Mouse (Mus musculus): ENCODE measurements around the gene Mfsd4b5.
"Not testable (repeated sequence)": the region's sequence is repeated elsewhere in the genome, so short reads cannot be mapped to it uniquely, and the experiment has no call there.

Gene Mfsd4b5

DNA sequence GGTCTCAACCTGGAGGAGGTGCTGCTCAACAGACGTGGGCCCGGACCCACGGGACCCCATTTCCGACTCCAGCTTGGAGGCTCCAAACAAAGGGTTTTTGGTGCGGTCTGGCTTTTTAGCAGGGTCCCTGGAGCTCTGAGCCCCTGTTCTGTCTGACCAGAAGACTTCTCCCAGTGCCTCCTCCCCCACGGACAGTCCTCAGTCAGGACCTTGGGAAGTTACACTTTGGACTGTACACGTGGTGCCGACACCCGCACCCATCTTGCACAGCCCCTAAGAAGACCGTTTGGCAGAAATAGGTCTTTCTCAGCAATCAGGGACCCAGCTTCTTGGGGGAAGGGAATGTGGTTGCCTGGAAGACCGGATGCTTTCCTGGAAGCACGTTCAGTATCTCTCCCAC is at the start of gene Mfsd4b5:
Gene Mfsd4b5 (minus strand): TSS at position 181 of the 400 bp plus-strand sequence.
- DNase-seq (ENCODE audit: low spot score), result no peak

DNA sequence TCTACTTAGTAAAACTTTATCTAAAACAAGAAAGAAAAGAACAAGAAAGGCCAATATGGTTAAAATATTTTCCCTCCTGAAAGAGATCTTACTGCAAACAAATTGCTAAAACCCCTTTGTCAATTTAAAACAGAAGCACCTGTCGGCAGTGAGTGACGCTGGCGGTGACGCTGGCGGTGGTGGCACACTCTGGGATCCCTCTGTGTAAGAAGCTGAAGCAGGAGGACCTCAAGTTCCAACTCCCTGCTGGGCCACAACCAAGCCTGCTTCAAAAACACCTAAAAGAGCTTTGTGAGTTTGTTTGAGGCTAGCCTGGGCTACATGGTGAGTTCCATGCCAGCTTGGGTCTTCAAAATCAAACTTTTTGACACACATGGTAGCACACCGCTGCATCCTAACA is 48.5 kb upstream of the Mfsd4b5 start:
- DNase-seq (ENCODE audit: low spot score), result no peak

DNA sequence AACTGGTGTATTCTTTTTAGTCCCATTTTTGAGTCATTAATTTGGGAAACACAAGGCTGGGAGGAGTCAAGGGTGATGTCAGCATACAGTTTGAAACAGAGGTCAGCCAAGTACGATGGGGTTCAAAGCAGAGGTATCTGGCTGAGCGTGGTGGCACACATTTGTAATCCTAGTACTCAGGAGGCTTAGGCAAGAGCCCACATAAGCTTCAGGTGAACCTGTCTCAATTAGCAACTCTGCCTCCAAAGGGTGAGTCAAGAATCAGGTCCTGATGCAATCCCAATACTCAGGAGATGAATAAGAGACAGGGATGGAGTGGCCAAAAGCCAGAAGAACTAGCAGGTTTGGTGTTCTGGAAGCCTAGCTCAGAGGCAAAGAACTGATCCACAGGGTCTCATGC is 46.5 kb upstream of the Mfsd4b5 start:
- DNase-seq (ENCODE audit: low spot score), result no peak

DNA sequence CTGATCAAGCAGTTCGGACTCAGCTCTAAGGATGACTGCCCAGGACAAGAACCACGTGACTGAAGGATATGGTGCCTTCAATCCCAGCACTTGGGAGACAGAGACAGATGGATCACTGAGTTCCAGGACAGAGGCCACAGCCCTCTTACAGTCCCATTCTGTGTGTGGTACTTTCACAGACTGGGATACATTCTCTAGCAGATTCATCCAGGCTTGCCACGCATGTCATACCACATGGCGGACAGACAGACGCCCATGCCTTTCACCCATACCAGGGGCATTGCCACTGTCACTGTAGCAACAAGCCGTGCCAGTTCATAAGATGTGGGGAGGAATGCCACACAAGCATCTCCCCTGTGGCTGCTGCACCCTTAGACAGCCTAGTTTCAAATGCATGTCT is 44.3 kb upstream of the Mfsd4b5 start:
- DNase-seq (ENCODE audit: low spot score), result no peak

DNA sequence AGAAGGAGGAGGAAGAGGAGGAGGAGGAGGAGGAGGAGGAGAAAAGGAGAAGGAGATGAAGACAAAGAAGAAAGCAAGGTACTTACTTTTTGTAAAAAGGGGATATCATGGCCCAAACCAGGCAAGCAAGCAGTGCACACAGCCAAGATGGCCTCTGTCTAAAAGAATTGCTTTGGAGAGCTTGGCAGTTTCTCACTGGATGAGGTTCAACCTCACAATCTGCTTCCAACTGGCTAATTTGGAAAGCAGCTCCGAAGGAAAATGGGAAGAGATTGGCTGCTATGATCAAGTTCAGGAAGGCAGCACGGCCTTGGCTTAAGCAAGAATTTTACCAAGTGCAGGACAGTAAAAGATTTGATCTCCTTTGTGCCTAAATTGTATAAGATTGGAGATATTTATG is 43.2 kb upstream of the Mfsd4b5 start:
- no peak for DNase-seq (ENCODE audit: low spot score)

DNA sequence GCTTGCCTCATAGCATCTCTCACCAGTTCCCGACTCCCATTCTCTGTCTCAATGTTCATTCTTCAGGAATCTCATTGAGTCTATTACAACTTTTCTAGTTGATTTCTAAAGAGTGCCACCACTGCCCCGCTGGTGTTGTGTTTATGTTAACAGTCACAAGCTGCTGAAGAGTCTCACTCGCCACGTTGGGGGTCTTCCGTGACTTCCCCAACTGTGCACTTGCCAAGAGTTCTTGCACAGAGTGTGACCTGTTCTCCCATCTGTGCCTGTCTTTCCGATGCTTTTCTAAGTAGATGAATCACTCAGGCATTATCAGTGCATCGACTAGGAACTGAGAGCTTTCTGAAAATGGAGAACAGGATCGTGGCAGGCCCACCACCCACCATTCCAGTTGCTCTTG is 41.6 kb upstream of the Mfsd4b5 start:
- no peak for DNase-seq (ENCODE audit: low spot score)

DNA sequence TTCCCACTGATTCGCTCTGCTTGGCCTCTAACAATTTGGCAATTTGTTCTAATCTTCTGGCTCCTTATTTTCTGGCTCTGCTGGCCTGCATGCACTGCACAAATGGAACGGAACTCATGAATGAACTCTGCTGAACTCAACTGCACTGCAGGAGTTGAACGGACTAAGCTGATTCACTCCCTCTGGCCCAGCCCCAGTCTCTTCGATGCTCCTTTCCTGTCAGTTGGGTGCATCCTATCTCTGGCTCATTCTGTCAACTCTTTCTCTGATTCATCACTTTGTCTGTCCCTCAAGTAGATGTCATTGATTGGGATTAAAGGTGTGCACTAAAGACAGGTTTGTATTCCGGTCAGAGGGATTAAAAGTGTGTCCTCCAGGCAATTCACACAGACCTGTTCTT is 40.1 kb upstream of the Mfsd4b5 start:
- DNase-seq (ENCODE audit: low spot score), result no peak

DNA sequence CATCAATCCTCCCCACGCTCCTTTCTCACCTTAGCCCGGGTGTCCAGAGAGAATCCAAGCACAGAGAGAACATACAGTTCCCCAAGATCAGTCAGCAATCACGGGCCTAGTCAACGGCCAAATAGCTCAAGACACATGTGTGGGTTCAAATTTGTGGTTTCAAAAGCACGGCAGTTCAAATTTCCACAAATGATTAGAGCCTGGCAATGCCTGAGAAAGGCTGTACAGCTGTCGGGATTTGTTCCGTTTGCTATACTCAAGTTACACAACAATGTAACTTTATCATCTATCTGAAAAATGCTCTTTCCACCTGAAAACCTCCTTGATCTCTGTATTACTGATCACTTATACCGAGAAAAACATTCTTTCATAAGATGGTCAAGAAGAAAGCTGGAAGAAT is 39.1 kb upstream of the Mfsd4b5 start:
- DNase-seq (ENCODE audit: low spot score), result no peak

DNA sequence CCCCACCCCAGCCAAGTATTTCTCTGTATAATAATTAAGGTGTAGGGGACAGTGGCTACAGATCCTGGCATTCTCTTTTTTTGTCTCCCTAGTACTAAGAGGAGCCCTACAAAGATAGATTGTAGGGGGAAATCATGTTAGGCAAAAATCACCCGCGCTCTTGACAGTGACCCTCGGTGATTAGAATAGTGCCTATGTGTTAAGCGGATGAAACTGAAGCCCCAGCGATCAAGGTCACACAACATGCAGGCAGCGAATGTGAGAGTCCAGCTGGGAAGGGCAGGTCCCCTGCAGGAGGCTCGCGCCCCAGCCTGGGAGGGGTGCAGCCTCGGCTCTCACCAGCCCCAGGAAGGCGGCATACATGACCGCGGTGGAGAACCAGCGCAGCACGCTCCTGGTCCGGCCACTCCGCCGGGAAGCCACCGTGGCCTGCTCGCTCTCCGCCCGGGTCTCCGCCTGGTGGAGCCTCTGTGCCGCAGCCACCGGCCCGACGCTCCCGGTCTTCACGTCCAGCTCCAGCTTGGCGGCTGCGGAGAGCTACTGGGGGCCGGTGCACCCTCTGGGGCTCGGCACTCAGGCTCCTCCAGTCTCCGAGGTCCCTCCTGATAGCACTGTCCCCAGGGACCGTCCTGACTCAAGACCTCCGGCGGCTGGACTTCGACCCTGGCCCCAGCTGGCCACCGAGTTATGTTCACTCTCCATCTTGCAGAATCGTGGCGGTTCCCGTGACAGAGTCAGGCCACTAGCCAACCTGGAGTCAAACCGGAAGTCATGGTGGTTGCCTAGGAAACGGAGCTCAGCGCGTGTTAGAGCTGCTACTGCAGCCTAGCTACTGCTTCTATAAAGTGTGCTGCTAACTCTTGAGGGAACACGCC is 38.3 kb upstream of the Mfsd4b5 start, which contains the start of gene Mfsd4b1:
Gene Mfsd4b1 (minus strand): TSS at position 715 of the 875 bp plus-strand sequence.
- peak; percentile 97 for DNase-seq (ENCODE audit: low spot score)

DNA sequence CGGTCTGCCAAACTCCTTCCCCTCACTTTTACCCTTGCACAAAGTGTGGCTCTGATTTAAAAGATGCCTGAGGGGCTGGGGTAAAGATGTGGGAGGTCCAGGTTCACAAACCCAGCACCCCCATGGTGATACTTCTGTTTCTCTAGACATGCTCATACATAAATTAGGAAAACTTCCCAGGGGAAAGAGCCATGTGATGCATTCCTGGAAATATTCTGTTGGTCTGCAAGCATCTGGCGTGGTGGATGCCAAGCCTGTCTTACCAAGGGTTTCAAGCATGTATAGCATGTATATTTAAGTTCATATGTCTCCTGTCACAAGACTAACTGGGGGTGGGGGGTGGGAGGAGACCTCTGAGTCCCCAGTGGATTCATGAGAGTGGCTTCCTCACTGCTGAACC is 34.0 kb upstream of the Mfsd4b5 start:
- DNase-seq (ENCODE audit: low spot score), result no peak

DNA sequence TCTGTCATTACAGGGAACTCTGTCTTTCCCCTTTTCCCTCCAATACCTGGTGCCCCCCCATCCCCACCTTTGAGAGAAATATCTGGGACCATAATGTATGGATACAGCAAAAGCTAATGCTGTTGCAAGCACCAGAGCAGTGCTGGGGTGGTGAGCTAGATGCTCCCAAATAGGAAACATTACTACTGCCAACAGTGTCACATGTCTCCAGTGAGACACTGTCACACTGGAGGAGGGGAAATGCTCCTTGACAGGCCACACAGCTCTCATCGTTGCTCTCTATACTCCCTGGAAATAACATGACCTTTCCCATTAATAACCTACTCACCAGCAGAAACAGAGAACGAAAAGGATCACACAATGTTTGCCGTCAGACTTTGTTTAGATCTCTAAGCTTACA is 33.0 kb upstream of the Mfsd4b5 start:
- no peak for DNase-seq (ENCODE audit: low spot score)

DNA sequence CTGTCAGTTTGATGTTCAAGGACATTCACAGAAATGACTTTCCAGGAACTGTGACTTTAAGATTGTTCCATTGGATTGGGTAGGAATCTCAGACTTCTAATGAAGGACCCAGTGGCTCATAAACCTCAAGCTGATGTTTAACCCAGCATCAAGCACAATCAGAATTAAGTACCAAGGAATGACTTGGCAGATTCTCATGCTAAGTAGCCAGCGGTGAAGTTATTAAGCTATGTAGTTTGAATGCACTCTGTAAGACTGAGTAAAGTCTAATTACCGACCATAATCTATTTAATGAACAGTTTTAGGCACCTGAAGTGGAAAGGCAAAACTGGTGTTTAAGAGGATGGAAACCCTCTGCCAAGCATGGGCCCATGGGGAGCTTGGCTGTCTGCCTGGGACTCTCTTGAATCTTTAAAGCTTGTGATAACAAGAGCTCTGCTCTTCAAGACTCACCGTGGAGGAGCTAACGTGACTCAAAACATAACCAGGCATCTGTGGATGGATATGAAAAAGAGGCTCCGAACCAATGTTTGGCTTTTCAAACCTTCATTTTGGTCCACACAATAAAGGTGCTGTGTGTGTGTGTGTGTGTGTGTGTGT is 31.9 kb upstream of the Mfsd4b5 start:
- no peak for DNase-seq (ENCODE audit: low spot score)

DNA sequence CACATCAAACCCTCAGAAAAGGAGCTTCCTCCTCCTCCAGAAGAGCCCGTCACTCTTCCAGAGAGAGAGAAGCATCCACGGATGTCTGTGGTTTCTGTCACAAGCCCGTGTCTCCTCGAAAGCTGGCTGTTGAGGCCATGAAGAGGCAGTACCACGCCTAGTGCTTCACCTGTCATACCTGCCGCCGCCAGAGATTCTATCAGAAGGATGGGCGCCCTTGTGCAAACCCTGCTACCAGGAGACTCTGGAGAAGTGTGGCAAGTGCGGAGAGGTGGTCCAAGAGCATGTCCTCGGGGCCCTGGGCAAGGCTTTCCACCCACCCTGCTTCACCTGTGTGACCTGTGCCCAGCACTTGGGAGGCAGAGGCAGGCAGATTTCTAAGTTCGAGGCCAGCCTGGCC is 23.1 kb upstream of the Mfsd4b5 start:
- DNase-seq (ENCODE audit: low spot score), result no peak

DNA sequence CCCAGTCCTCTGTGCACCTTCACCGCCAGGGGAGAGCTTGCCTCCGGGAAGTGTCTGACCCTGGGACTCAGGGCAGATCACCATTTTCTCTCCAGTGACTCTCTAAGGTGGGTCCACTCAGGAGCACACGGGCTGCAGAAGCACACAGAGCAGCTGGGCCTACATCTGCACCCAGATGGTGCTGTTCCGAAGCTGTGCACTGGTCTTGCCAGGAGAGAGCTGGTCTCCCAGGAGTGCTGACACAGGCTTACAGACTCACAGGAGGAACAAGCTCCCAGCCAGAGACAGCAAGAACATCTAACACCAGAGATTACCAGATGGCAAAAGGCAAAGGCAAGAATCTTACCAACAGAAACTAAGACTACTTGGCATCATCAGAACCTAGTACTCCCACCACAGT is 22.4 kb upstream of the Mfsd4b5 start:
- DNase-seq (ENCODE audit: low spot score), result not testable (repeated sequence)

DNA sequence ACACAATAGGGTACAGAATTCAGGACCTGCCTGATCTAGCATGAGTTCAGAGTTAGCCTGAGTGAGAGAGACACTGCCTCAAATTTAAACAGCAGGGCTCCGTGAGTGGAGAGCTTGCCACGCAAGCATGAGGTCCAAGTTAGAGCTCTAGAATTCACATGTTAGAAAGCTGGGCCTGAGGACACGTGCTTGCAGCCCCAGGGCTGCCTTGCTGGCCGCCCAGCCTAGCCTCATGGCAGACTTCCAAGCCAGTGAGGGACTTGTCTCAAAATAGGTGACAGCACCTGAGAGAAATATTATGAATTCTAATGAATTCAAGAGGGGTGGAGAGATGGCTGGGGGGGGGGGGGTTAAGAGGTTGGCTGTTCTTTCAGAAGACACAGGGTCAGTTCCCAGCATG is 21.5 kb upstream of the Mfsd4b5 start:
- no peak for DNase-seq (ENCODE audit: low spot score)

DNA sequence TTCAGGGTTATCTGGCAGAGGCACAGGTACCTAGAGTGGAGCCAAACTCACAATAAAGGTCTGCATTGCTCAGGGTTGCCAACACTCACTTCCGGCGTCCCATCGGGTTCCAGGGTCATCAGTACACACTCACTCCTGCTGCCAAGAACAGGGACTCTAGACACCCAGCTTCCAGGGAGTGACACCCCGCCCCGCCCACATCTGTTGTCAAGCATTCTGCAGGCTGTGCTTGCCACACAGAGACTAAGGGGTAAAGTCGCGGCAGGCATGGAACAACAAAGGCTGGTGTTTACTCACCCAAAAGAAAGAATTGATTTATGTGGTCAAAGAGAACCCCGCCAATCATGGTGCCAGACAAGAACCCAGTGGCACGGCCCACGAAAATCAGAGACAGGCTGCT is 20.5 kb upstream of the Mfsd4b5 start:
- no peak for DNase-seq (ENCODE audit: low spot score)

DNA sequence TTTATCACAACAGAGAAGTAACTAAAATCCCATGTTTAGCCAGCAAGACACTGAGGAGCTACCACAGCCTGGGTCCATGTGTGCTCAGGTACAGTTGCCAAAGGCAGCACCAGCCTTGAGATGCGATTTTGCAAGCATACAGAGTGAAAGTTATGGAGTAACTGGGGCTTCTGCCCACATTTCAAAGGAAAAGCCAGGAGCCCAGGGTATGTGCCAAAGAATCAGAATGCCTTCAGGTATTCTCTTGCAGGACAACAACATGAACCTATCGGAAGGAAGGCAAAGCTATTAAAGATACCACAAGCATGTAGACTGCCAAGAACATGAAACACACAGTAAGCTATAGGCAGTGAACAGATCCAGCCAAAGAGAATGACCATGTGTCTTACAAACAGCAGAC is 14.3 kb upstream of the Mfsd4b5 start:
- DNase-seq (ENCODE audit: low spot score), result no peak

DNA sequence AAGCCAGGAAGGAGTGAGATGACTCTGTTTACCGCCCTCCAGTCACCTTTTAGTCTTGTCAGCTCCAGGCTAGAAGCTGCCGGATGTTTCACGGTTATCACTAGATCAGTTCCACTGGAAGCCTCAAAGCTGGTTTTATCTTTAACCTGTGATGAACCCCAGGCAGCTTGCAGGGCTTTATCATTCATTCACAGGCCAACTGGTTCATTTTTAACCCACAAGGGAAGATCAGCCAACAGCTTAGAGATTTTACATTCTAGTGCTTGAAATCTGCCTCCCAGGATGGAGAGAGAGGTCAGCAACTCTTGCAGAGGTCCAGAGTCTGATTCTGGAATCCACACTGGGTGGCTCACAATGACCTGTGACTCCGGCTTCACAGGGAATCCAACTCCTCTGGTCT is 4.7 kb upstream of the Mfsd4b5 start:
- DNase-seq (ENCODE audit: low spot score), result no peak

DNA sequence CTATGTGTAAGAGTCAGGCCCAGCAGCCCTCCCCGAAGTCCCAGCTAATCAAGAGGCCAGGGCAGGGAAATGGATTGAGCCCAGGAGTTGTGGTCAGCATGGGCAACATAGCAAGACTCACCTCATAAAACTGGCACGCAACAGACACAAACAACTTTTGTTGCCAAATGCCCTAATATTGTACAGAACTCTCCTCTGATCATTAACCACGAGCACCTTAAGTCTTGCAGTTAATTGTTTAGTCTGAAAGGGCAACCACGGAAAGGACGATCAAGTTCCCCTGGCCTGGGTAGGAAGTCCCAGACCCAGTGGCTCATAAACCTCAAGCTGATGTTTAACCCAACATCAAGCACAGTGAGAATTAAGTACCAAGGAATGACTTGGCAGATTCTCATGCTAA is 3.8 kb downstream of the Mfsd4b5 start:
- DNase-seq (ENCODE audit: low spot score), result no peak

DNA sequence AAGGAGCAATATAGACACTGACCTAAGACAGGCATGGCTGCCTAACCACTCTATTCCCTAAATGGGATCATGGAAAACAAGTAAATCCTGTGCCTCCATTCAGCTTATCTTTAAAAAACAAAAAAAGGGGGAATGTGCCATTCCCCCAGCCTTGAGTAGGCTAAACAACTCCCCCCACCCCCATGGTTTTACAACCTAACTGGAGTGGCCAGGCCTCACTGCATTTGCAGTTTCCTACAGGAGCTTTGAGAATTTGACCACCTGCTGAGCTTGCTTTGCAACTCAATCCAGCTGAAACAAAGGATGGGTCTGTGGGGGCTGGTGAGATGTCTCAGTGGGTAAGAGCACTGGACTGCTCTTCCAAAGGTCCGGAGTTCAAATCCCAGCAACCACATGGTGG is 8.2 kb downstream of the Mfsd4b5 start:
- no peak for DNase-seq (ENCODE audit: low spot score)

DNA sequence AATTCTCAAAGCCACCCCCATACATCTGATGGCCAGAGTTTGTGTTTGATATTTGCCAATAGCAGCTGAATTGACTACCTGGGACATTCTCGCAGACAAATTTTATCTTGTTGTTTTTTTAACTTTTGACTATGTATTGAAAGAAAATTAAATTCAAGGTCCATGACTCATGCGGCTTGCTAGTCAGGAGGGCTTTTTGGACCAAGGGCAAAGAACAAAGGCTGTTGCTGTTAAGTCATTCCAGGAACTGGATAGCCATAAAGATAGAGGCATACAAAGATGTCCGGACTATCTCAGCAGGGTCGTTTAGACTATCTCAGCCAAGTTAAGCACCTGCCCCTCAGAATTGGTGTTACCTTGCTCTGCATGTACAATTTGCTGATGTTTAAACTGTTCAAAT is 9.1 kb downstream of the Mfsd4b5 start:
- no peak for DNase-seq (ENCODE audit: low spot score)

DNA sequence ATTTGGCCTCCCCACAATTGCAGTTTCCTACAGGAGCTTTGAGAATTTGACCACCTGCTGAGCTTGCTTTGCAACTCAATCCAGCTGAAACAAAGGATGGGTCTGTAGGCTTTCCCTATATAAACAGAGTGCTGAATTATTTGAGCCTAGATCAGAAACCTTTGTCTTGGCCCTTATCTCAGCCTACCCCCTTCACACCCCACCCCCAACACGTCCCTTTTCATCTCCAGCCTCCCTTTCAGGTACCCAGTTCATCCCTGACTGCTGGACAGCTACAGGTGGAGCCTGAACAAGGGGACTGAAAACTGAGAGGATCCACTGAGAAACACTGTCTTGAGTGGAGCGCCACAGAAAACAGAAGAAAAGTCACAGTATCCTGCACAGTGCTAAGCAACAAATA is 10.7 kb downstream of the Mfsd4b5 start:
- no peak for DNase-seq (ENCODE audit: low spot score)

DNA sequence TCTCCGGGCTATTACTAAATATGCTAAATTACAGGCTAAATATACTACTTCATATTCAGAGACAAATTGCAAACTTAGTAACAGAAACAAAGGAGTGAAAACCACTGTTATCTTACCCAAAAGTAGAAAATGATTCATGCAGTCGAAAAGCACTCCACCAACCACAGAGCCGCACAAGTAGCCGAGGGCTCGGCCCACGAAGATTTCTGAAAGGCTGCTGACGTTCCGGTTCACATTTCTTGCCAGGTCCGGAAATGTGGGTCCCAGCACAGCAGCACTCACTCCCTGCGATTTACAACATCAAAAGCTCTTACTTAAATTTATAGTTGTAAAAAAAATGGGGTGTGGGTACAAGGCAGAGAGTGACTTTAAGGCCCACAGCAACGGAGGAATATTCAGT is 11.5 kb downstream of the Mfsd4b5 start:
- no peak for DNase-seq (ENCODE audit: low spot score)

DNA sequence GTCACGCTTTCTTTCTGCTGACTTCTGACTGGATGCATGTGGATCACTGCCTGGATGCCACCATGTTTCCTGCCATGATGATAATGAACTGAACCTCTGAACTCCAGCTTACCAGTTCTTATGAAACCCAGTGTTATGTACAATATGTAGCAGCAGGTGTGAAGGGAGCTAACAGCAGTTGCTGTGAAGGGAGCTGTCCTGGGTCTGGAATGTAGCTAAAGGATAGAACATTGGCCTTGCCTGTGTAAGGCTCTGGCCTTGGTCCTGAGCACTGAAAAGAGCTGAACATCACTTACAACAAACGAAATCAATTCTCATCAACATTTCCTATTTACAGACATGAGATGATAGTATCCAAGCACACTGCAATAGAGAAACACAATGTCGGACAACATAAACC is 18.9 kb downstream of the Mfsd4b5 start:
- DNase-seq (ENCODE audit: low spot score), result peak; percentile 51
